Mouse (Mus musculus): ENCODE data around the gene Ube2c. TPM values are rescaled to one million over a fixed set of nuclear protein-coding genes. Genes with fewer than 3 reads are reported as not detected.

Gene Ube2c
- polyA plus RNA-seq, 1 experiment = 121 TPM

DNA sequence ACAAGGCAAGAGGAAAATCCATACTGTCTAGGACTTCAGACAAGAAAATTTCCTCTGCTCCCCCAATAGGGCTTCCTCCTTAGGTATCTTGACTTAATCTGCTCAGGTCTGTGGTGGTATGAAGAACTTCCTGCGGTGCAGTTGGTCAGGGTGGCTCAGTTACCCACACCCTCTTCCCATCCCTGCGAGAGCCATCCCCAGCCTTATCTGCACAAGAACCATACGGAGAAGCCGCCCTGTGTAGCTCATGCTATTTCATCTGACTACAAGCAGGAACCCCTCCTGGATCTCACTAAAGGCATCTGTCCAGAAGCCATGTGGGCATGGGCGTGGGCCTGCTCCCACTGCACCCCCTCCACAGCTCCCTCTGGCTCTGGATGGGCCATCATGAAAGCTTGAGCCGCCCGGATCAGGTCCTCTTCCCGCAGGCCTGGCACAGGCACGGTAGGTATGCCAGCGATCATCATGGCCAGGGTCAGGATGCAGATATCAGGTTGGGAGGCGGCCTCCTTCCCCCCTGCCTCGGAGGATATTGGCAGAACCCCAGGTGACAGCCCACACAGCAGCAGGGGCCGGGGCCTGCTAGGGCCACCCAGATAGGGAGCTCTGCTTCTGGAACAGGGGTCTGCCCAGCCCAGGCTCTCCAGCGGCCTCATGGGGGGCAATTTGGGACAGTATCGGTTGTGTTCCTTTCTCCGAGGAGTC lies 57.6 kb downstream of the Ube2c start:
- TF ChIP-seq FLI1 (IDR thresholded peaks at IDR 0.05; ENCODE audit: low read length) (no peak), GATA1 (IDR thresholded peaks at IDR 0.05; ENCODE audit: borderline replicate concordance, low read length) (no peak)
- Histone ChIP-seq H3K4me1 (peaks cover 48% of the 10 kb centered on the region), H3K9me3 (no peaks in the 10 kb centered on the region), H3K27me3 (replicated peaks) (peaks cover 3% of the 10 kb centered on the region), H3K36me3 (replicated peaks; ENCODE audit: low read length) (peaks cover 51% of the 10 kb centered on the region), H3K4me3 (replicated peaks) (no peak overlapping the region)

Other genes with a start within 250 kb of the Ube2c start
- 0.48 TPM in 1 of 2 replicates, not detected in the other for gene Wfdc2, start 207.5 kb upstream of the Ube2c start, polyA plus RNA-seq (2012; ENCODE audit: insufficient read depth, low replicate concordance)
- gene Spint3, start 196.4 kb upstream of the Ube2c start, polyA plus RNA-seq (2012; ENCODE audit: insufficient read depth, low replicate concordance) = not detected in 2 replicates
- not detected in 2 replicates for gene Wfdc6a, start 184.5 kb upstream of the Ube2c start, polyA plus RNA-seq (2012; ENCODE audit: insufficient read depth, low replicate concordance)
- gene Eppin, start 176.3 kb upstream of the Ube2c start, polyA plus RNA-seq (2012; ENCODE audit: insufficient read depth, low replicate concordance) = not detected in 2 replicates
- gene Wfdc6b, start 156.4 kb upstream of the Ube2c start, polyA plus RNA-seq (2012; ENCODE audit: insufficient read depth, low replicate concordance) = not detected in 2 replicates
- gene Wfdc8, start 156.3 kb upstream of the Ube2c start, polyA plus RNA-seq (2012; ENCODE audit: insufficient read depth, low replicate concordance) = 0.68 TPM in 1 of 2 replicates, not detected in the other
- not detected in 2 replicates for gene Wfdc16, start 131.1 kb upstream of the Ube2c start, polyA plus RNA-seq (2012; ENCODE audit: insufficient read depth, low replicate concordance)
- not detected in 2 replicates for gene Wfdc10, start 113.9 kb upstream of the Ube2c start, polyA plus RNA-seq (2012; ENCODE audit: insufficient read depth, low replicate concordance)
- not detected in 2 replicates for gene Wfdc9, start 113.3 kb upstream of the Ube2c start, polyA plus RNA-seq (2012; ENCODE audit: insufficient read depth, low replicate concordance)
- gene Wfdc11, start 95.8 kb upstream of the Ube2c start, polyA plus RNA-seq (2012; ENCODE audit: insufficient read depth, low replicate concordance) = not detected in 2 replicates
- gene Wfdc13, start 84.8 kb upstream of the Ube2c start, polyA plus RNA-seq (2012; ENCODE audit: insufficient read depth, low replicate concordance) = not detected in 2 replicates
- not detected in 2 replicates for gene Spint4, start 71.4 kb upstream of the Ube2c start, polyA plus RNA-seq (2012; ENCODE audit: insufficient read depth, low replicate concordance)
- not detected in 2 replicates for gene Spint5, start 54.6 kb upstream of the Ube2c start, polyA plus RNA-seq (2012; ENCODE audit: insufficient read depth, low replicate concordance)
- gene Wfdc3, start 24.0 kb upstream of the Ube2c start, polyA plus RNA-seq (2012; ENCODE audit: insufficient read depth, low replicate concordance) = not detected in 2 replicates
- gene Dnttip1, start 23.9 kb upstream of the Ube2c start, polyA plus RNA-seq (2012; ENCODE audit: insufficient read depth, low replicate concordance) = 41.6 and 49.2 TPM in 2 replicates
- gene Tnnc2, start 10.1 kb downstream of the Ube2c start, polyA plus RNA-seq (2012; ENCODE audit: insufficient read depth, low replicate concordance) = not detected in 2 replicates
- 7.7 and 9.9 TPM in 2 replicates for gene Snx21, start 15.9 kb downstream of the Ube2c start, polyA plus RNA-seq (2012; ENCODE audit: insufficient read depth, low replicate concordance)
- 63.1 and 87.6 TPM in 2 replicates for gene Acot8, start 35.0 kb downstream of the Ube2c start, polyA plus RNA-seq (2012; ENCODE audit: insufficient read depth, low replicate concordance)
- 0.40 TPM in 1 of 2 replicates, not detected in the other for gene Zswim3, start 35.2 kb downstream of the Ube2c start, polyA plus RNA-seq (2012; ENCODE audit: insufficient read depth, low replicate concordance)
- 13.3 and 15.6 TPM in 2 replicates for gene Zswim1, start 52.8 kb downstream of the Ube2c start, polyA plus RNA-seq (2012; ENCODE audit: insufficient read depth, low replicate concordance)
- not detected in 2 replicates for gene Spata25, start 58.6 kb downstream of the Ube2c start, polyA plus RNA-seq (2012; ENCODE audit: insufficient read depth, low replicate concordance)
- gene Ctsa, start 63.0 kb downstream of the Ube2c start, polyA plus RNA-seq (2012; ENCODE audit: insufficient read depth, low replicate concordance) = 135 and 694 TPM in 2 replicates
- 5.4 TPM in 1 of 2 replicates, not detected in the other for gene Neurl2, start 63.6 kb downstream of the Ube2c start, polyA plus RNA-seq (2012; ENCODE audit: insufficient read depth, low replicate concordance)
- 15.1 and 146 TPM in 2 replicates for gene Pltp, start 87.8 kb downstream of the Ube2c start, polyA plus RNA-seq (2012; ENCODE audit: insufficient read depth, low replicate concordance)
- 120 and 158 TPM in 2 replicates for gene Pcif1, start 109.4 kb downstream of the Ube2c start, polyA plus RNA-seq (2012; ENCODE audit: insufficient read depth, low replicate concordance)
- 21.8 and 45.9 TPM in 2 replicates for gene Zfp335, start 141.9 kb downstream of the Ube2c start, polyA plus RNA-seq (2012; ENCODE audit: insufficient read depth, low replicate concordance)
- gene Mmp9, start 170.9 kb downstream of the Ube2c start, polyA plus RNA-seq (2012; ENCODE audit: insufficient read depth, low replicate concordance) = 2.4 TPM in 1 of 2 replicates, not detected in the other
- gene Slc12a5, start 190.9 kb downstream of the Ube2c start, polyA plus RNA-seq (2012; ENCODE audit: insufficient read depth, low replicate concordance) = 0.47 and 0.89 TPM in 2 replicates